Mouse (Mus musculus): ENCODE data around the gene Rrn3. TPM values are rescaled to one million over a fixed set of nuclear protein-coding genes. Genes with fewer than 3 reads are reported as not detected.
"Not testable (repeated sequence)": the region's sequence is repeated elsewhere in the genome, so short reads cannot be mapped to it uniquely, and the experiment has no call there.

Rrn3 gene
- 12.1 and 12.4 TPM in 2 replicates for polyA plus RNA-seq (2012; rRNA removed)

DNA sequence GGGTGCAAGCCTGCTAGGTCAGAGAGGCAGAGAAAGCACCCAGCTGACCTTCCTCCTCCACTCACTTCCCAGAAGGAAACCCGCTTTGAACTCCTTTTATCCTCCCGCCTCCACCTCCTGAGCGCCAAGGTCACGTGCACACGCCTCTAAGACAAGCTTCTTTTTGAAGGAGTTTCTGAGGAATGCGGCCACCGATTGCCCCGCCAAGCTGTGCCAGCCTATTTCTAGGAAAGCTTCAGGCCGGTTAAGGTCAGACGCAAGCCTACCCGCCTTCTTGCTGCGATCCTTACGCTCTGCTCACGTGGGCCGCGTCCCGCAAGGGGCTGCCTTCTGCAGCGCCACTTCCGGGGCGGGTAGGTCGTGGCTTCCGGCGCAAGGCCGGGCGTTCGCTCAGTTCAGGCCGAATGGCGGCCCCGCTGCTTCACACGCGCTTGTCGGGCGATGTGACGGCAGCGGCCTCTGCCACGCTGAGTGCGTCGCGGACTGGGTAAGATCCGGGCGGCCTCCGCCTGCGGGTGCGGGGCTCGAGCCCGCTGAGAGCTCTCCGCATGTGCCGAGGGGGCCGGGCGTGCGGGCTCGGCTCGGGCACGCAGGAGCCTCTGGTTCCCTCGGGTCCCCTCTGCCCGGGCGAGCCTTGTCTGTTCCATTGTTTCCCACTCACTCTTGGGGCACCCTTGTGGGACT is at the start of gene Rrn3:
Rrn3 (plus strand) TSS at position 356 of the 684 bp plus-strand sequence.
- peak; percentile 50 for DNase-seq (ENCODE audit: low read depth)

DNA sequence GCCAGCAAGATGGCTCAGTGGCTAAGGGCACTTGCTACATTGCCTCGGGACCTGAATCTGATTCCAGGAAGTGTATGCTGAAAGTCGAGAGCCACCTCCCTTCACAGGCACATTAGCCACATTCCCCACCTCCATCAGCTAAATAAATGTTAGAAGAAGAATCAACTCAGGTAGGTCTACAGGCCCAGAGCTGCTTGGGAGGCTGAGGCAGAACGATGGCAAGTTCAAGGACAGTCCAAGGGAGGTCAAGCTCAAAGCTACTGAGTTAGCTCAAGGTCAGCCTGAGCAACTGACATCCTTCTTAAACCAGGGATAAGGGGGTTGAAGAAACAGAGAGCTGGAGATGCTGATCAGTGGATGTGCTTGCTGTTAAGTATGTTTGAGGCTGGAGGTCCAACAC is 47.7 kb upstream of the Rrn3 start:
- no peak for DNase-seq (ENCODE audit: low read depth)

DNA sequence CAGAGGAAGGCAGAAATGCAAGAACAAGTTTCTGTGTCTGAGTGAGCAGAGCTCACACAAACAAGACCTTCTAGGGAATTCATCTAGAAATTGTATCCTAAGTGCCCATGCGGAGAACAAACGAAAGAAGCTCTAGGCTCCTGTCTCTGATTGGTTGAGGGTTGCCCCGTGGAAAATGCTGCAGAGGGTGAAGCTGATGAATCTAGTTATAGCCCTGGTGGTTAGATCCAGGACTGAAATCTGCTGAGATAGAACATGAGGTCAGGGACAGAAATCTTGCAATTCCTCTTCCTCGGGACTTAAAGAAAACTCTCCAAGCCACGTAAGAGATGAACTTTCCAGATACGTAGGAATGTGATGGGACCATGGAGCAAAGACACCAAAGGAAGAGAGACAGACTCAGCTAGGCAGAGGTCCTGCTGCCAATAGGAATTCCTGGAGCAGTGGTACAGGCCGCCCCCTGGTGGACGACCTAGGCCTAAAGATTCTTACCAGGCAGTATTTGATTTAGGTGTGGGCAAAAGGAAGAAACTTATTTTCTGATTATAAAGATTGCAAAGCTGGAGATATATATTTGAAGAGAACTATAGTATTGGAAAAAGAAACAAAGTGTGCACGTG is 46.9 kb upstream of the Rrn3 start:
- DNase-seq (ENCODE audit: low read depth) = no peak

DNA sequence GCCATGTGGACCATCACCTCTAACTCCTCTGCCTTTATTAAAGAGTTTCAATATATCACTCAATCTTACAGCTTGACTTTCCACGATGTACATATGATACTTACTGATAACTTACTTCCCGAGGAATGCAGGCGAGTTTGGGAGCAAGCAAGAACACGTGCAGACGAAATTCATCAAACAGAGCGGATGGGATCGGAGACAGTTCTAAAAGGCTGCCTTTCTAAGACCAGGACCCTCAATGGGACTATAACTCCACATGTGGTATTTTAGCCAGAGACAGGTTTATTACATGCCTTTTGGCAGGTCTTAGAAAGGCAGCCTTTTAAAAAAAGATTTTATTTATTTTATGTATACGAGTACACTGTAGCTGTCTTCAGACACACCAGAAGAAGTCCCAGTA is 44.5 kb upstream of the Rrn3 start:
- no peak for DNase-seq (ENCODE audit: low read depth)

DNA sequence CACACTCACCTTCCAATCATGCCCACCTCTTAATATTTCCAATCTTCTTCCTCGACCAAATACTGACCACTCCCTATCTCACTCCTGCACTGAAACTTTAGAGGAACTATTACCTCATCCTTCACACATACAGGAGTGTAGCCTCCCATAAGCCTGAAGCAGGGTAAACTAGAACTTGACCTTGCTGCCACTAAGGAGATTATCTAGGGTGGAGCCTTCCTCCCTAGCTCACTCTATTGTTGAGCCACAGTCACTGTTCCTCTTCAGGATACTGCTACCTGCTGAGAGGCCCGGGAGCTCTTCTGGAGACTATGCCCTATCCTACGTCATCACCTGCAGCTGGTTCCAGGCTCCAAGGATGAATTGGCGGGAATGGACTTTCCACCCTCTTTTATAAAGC is 41.5 kb upstream of the Rrn3 start:
- DNase-seq (ENCODE audit: low read depth) = not testable (repeated sequence)

DNA sequence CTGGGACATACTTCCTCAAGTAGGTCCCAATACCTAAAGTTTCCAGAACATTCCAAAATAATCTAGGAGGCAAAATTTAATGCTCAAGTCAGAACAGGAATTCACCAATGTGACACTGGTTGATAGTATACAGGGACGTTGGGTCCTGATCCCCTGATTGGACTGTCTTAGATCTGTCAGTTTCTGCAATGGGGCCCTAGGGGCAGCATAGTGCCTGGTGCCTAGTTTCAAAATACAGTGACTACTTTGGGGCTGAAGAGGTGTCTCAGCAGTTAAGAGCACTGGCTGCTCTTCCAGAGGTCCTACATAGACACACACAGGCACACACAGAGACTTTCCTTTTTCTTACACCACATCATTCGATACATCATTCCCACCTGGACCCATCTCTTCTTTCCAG is 39.7 kb upstream of the Rrn3 start:
- DNase-seq (ENCODE audit: low read depth) = no peak

DNA sequence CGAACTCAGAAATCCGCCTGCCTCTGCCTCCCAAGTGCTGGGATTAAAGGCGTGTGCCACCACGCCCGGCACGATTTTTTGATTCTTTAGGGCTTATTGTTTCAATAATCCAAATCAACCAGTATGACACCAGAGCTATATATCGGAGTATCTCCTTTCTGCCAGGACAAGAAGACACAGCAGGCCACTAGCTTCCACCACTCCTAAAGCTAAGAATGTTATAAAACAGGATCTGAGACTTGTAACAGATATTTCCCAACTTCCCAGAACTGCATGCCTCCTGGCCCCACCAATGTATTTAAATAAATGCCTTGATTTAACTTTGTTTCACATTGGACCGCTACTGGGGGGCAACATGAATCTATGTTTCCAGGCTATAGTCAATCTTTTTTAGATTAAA is 32.8 kb upstream of the Rrn3 start:
- DNase-seq (ENCODE audit: low read depth) = no peak

DNA sequence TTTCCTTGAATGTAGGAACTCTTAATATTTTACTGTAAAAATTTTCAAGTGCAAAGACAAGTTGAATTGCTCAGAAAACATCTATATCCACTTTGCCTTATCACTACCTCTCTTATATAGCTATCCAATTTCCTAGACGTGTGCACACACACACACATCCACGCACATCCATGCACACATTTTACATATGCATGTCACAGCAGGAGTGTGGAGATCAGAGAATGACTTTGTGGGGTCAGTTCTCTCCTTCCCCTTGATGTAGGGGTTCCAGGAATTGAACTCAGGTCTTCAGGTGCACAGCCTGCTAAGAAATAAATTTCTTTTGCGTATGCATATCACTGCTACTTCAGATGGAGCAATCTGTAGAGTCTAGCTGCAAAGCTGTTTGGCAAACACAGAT is 32.4 kb upstream of the Rrn3 start:
- DNase-seq (ENCODE audit: low read depth) = no peak

DNA sequence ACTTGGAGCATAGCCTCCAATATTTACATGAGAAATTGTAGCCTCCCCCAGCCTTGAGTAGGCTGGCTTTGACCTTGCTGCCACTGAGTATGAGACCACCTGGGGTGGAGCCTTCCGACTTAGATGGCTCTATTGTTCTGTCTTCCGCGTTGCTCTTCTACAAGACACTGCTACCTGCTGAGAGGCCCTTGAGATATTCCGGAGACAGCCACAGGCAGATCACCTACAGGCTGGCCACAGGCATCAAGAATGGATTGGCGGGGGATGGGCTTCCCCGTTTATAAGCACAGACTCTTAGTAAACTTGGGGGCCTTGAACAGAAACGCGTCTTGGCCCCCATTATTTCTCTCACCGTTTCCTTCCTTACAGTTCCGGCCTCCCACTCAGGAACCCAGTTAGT is 31.7 kb upstream of the Rrn3 start:
- DNase-seq (ENCODE audit: low read depth) = not testable (repeated sequence)

DNA sequence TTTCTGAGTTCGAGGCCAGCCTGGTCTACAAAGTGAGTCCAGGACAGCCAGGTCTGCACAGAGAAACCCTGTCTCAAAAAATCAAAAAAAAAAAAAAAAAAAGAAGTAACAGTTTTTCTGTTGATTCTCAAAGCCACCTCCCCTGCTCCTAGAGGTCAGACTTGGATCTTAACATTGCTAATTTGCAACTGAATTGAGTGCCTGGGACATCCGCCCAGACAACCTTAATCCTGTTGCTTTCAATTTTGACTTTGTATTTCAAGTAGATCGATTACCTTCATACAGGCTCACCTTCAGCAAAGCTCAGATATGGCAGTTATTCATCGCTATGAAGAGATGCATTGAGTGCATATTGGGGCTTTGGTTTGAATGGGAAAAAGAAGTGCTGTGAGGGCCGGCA is 31.2 kb upstream of the Rrn3 start:
- DNase-seq (ENCODE audit: low read depth) = no peak

DNA sequence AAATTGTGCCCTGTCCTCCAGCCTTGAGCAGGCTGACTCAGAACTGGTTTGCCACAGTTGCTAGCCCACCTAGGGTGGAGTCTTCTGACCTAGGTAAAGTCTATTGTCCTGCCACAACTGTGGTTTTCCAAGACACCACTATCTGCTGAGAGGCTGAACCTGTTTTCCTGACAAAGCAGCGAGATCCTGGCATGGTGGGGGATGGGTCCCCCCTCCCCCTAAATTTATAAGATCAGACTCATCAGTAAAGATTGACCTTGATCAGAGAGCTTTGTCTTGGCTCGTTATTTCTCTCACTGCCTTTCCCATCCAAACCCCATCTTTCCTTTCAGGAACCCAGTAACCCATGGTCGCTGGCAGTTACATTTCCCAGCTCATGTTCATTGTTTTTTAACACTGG is 30.5 kb upstream of the Rrn3 start:
- DNase-seq (ENCODE audit: low read depth) = no peak

DNA sequence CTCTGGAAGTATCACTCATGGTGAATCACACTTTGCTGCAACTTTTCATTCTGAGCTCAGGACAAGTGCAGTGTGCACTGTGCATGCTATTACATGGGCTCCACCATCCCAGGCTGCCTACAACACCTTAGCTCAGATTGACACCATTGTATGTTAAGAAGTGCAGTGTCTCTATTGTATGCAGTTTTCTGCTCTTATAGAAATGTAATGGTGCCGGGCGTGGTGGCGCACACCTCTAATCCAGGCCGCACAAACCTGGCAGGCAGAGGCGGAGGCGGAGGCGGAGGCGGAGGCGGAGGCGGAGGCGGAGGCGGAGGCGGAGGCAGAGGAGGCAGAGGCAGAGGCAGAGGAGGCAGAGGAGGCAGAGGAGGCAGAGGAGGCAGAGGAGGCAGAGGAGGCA is 29.9 kb upstream of the Rrn3 start:
- DNase-seq (ENCODE audit: low read depth) = no peak

DNA sequence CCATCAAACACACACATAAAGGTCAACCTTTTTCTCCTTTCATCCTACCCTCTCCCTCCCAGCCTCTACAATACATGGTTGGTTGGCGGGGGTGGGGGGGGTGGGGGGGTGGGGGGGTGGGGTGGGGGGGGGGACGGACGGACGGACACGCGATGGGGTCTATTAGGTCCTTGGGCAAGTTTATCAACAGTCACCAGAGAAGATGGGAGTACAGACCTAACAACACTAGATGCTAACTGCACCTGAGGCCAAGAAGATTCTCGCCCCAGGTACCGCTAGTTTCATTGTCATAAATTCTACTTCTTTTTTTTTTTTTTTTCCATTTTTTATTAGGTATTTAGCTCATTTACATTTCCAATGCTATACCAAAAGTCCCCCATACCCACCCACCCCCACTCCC is 26.5 kb upstream of the Rrn3 start:
- no peak for DNase-seq (ENCODE audit: low read depth)

DNA sequence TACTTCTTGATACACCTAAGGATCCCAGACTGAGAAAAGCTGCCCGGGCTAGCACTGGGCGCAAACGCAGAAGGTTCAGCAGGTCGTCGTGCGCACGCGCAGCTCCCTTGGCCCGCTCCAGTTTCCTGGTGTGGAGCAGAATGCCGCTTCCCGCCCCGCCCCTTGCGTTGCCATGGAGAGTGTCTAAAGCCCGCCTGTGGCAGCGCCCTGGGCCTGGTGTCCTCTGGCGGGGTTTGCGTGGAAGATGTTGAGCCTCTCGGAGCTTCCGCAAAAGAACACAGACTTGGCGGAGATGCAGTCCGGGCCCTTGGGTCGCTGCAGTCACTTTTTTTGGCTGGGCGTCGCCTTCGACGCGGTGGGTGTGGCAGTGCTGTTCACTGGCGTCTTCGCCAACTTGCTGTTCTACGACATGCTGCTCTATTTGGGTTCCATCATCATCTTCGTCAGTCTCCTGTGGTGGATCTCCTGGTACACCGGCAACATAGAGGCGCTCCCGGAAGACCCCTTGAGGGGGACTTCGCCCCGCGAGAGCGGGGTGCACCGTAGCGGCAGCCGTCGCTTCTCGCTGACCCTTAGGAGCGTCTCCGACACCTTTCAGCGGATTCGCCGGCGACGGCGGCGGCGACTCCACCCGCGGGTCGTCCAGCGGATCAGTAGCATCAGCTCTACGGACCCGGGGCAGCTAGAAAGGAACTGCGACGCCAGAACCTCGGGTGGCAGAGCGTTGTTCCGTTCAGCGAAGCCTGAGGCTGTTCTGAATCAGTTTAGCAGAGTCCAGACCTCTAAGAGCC is 25.9 kb upstream of the Rrn3 start:
- DNase-seq (ENCODE audit: low read depth) = no peak

DNA sequence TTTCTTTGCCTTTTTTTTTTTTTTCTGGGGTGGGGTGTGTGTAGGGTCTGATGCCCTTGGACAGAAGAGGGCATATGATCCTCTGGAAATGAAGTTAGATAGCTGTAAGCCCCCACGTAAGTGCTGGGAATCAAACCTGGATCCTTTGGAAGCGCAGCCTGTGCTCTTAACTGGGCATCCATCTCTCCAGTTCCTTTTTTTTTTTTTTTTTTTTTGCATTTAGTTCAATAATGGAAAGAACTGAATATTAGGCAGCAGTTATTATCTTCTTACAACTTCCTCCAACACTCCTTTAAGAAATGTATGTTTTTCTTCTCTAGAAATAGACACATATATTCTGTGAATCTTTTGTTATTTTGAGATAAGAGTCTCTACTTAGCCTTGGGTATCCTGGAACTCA is 22.7 kb upstream of the Rrn3 start:
- no peak for DNase-seq (ENCODE audit: low read depth)

DNA sequence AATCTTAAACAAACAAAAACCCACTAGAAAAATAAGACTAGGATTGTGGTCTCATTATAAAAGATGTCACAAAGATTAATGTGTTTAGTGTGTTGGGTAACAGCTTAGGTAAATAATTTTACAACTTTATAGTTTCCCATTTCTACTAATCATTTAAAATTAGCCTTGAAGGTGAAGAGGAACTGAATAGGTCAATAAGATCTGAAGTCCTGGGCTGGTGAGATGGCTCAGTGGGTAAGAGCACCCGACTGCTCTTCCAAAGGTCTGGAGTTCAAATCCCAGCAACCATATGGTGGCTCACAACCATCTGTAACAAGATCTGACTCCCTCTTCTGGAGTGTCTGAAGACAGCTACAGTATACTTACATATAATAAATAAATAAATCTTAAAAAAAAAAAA is 17.7 kb upstream of the Rrn3 start:
- not testable (repeated sequence) for DNase-seq (ENCODE audit: low read depth)

DNA sequence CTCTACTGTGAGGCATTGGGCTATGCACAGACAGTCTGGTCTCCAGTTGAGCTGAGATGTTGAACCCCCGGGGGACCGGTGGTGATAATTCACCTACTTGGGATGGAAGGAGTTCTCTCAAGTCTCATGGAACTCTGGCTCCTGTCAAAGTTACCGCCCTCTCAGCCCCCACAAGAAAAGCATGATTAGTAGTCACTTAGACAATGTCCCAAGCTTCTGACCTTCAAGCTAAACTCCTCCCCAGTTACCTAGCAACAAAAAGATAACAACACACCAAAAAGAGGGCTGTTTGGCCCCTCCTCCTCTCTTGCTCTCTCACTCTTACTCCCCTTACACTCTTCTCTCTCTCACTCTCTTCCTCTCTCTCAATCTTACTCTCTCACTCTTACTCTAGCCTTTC is 16.0 kb upstream of the Rrn3 start:
- no peak for DNase-seq (ENCODE audit: low read depth)

DNA sequence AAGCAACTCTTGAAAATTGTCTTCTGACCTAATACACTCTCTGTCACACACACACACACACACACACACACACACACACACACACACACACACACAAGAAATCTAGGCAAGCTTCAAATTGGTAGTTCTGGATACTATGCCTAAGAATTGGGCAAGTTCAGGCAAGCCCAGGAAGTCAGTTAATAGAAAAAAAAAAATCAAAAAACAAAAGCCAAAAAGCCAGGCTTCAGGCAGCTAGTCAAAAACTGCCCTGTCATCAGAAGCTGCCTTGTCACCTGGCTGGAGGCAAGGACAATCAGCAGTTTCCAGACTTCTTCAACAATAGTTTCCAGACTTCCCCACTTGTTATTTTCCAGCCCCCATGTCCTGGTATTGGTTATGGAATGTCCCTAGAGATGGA is 14.1 kb upstream of the Rrn3 start:
- no peak for DNase-seq (ENCODE audit: low read depth)

DNA sequence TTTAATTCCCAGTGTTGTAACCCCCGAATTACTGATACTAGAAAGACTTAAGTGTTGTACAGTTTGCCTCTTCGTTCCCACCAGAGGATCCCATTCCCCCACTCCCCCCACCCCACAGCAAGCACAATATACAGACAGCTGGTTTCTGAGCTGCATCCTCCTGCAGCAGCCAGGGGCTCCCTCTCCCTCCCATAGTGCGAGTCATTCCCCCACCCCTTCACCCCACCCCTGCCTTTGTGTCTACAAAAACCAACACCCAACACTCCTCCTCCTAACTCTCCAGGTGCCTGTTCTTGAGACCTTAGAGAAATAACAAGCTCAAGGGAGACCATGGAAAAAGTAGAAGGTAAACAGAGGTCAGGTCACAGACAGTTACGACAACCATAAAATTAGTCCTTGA is 8.9 kb upstream of the Rrn3 start:
- DNase-seq (ENCODE audit: low read depth) = not testable (repeated sequence)

DNA sequence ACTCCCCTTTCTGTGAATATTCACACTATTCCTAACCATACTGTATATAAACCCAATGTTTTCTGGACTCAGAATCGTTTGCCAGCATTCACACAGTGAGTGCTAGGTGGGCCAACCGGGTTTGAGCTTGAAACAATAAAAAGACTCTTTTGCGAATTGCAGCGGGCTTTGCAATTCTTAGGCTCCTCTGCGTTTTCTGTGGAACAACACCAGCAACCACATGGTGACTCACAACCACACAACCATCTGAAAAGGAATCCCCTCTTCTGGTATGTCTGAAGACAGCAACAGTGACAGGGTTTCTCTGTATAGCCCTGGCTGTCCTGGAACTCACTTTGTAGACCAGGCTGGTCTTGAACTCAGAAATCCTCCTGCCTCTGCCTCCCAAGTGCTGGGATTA is 8.5 kb upstream of the Rrn3 start:
- DNase-seq (ENCODE audit: low read depth) = not testable (repeated sequence)

DNA sequence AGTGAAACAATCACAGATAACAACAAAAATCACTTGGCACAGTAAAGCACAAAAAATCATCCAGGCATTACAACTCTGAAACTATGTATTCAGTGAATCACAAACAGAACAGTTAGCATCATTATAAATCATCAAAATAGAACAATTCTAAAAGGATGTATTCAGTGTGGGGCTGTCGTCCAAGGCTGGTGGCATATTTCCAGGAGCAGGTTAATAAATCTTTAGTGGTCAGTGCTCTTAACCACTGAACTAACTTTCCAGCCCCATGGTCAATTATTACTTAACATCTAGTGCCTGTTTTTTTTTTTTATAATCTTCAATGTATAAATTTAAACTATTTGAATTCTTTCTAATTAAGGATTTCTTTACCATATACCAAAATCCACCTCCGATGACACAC is 6.5 kb upstream of the Rrn3 start:
- DNase-seq (ENCODE audit: low read depth) = not testable (repeated sequence)

DNA sequence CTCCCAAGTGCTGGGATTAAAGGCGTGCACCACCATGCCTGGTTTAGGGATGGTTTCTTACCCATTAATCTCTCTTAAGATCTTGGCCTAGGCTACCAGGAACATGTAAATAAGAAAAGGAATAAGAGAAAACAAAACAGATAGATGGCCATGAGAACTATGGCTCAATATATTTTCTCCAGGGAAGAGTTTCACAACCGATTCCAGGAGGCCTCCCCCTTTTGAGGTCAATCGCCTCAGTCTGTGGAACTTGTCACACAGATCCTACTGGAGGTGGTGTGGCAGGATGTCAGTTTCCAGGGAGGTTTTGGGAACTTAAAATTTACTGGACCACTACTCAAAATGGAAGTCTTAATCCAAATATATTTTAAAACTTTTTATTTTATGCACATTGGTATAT is 5.9 kb upstream of the Rrn3 start:
- DNase-seq (ENCODE audit: low read depth) = not testable (repeated sequence)

DNA sequence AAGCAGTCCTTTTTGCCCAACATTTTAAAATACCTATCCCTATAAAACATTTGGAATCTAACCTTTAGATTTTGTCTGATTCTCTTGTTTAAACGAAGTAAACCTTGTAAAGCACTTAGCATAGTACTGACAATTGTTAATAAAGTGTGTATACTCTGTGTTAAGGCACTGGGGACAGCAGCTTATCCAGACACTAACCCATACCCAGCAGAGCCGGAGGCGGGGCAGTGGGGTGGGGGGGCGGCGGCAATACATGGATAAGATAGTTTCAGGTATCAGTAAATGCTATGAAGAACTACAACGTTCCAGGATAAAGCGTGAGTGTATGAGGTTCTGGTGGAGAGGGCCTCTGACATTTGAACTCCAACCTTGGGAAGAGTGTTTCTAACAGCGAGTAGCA is 708 bp downstream of the Rrn3 start:
- no peak for DNase-seq (ENCODE audit: low read depth)
